Mouse (Mus musculus) forelimb bud, embryonic 11.5 days (tissue): ENCODE measurements around the gene Fam171a2.
"Not testable (repeated sequence)": the region's sequence is repeated elsewhere in the genome, so short reads cannot be mapped to it uniquely, and the experiment has no call there.

Experiments used
- DNase-seq: peaks from one replicate; pipeline ENCODE4 v3.0.0-alpha.2; 2012; ENCODE audit warnings: low read depth, low spot score

Fam171a2 gene

DNA sequence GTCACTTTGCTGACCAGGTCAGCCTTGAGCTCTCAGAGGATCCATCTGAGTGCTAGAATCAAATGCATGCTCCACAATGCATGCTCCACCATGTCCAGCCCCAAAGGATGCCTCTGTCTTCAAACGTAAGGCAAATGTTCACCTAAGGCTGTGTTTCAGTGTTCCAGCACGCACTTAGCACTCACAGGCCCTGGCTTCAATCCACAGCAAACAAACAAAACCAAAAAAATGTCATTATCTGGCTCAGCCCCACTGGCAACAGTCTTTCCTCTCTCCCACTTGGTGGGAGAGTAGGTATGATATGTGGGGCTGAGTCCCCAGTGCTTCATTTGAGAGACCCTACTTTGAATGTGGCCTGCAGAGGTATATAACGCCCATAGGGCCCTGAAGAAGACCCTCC lies 36.4 kb downstream of the Fam171a2 start:
- no peak for DNase-seq

DNA sequence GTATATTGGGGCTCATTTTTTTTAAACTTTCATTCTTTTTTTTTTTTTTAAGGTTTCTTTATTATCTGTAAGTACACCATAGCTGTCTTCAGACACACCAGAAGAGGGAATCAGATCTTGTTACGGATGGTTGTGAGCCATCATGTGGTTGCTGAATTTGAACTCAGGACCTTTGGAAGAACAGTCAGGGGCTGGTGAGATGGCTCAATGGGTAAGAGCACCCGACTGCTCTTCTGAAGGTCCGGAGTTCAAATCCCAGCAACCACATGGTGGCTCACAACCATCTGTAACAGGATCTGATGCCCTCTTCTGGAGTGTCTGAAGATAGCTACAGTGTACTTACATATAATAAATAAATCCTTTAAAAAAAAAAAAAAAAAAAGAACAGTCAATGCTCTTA lies 37.1 kb downstream of the Fam171a2 start:
- DNase-seq = not testable (repeated sequence)

DNA sequence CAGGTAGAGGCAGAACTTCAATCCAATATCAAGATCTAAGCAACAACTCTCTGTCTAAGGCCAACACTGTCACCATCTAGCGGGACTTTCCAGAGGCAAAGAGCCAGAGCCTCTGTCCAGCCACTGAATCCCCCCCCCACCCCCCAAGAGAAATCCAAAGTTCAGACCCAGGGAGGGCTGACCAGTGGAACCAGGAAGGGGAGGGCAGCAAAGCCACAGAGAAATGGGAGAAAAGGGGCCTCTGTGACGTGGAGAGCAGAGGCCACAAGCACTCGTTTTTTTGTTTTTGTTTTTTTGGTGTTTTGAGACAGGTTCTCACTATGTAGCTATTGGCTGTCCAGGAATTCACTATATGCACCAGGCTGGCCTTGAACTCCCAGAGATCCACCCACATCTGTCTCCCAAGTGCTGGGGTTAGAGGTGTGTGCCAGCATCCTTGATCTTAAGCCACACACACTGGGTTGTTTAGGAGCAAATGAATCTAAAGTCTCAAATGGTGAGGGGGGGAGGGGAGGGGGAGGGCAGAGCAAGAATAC lies 37.6 kb downstream of the Fam171a2 start:
- DNase-seq = no peak

GRCm38 (mm10) chr11:102408888-102409794 lies 38.3 kb downstream of the Fam171a2 start:
- no peak for DNase-seq

- DNase-seq = peak; percentile 99
These were observed 39.1 kb downstream of the Fam171a2 start for GRCm38 (mm10) chr11:102408344-102408876.

DNA sequence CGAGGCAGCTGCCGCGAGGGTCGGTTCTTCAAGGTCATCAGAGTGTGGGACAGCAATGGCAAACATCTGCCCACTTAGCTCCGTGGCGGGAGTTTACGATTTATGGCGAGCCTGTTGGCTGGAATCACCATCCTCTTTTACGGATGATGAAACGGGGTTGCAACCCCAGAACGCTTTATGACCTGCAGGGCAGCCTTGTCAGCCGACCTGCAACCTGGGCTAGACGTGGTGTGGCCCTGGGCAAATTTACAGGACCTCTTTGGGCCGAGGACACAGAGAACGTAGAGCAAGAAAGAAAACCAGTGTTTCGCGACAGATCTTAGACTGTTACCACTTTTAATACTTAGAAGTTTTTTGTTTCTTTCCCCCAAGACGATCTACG lies 39.7 kb downstream of the Fam171a2 start, which contains the start of gene Slc25a39:
Slc25a39 (minus strand) TSS at position 113 of the 382 bp plus-strand sequence.
- DNase-seq = no peak

DNA sequence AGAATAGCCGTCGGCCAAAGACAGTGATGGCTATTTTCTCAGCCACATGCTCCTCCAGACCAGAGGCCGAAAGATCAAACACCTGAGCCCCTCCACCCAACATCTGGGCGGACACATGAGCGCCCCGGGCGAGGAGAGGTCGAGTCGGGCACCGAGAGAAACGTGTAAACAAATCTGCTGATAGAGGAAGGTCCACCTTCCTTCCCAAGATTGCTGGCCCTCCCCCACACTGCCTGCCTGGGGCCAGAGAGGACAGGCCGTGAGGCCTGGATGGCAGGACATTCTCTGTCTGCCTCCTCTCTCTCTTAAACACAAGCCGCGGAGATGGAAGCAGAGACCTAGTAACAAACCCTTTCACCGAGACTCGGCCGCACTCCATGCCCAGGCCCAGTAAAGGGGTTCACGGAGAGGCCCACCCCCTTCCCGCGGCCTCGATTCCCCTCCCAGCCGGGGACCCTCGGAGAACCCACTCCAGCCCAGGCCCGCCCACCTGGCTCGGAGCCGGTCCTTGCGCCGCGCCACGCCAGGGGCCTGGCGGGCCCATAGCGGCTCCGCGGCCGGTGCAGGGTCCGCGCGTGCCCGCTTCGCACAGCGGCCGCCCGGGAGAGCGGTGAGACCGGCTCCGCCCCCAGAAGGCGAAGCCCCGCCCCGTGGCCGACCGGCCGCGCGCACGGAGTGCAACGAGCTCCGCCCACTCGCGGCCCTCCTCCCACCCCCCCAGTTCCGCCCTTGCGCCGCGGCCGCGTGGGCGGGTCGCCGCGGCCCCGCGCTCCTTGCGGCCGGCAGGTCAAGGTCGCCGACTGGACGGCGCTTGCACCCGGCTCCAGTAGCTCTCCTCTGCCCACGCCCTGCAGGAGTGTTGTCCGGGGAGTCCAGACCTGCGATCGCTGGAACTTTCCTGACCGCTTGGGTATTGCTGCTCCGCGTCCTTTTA lies 40.3 kb downstream of the Fam171a2 start:
- peak; percentile 88 for DNase-seq

DNA sequence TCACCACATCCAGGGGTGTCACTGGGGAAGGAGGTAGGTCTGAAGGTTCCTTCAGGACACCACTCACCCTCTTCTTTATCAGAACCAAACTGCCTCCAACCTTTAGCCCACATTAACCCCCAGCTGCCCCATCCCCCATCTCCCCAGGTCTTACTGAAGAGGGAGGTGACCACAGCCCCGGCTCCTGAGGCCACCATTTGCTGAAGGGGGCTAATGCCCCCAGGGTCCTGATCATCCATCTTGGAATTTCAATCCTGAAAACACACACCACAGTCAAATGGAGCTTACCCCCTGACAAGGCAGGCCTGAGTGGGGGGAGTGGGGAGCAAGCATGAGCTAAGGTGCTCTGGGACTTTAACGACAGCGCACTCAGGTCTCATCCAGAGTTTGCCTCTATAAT lies 41.1 kb downstream of the Fam171a2 start:
- no peak for DNase-seq

DNA sequence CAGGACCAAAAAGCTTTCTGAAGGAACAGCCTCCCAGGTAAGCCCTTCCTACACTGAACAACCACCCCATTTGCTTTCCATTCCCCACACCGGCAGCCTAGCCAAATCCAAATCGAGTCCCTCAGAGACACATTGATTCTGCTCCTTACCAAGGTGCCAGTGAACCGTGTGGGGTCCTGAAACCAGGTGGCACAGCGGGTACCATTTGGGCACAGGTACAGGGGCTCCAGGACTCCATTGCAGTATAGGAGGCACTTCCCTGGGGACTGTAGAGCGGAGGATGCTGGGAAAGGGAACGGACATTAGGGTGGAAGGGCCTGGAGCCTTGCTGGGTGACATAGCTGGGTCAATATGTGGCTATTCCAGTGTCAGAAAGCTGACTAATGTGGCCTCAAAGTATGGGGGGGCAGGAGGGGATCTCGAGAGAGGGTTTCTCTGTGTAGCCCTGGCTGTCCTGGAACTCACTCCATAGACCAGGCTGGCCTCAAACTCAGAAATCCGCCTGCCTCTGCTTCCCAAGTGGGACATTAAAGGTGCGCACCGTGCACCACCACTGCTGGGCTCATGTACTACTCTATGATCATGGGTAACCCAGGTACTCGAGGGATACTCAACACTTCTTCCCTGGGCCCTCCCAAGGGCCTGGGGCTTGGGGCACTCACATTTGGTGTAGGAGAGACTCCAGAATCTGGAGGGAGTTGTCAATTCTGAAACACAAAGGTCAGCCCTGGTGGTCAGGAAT lies 41.8 kb downstream of the Fam171a2 start:
- no peak for DNase-seq

GRCm38 (mm10) chr11:102404161-102405010 lies 43.1 kb downstream of the Fam171a2 start:
- no peak for DNase-seq

DNA sequence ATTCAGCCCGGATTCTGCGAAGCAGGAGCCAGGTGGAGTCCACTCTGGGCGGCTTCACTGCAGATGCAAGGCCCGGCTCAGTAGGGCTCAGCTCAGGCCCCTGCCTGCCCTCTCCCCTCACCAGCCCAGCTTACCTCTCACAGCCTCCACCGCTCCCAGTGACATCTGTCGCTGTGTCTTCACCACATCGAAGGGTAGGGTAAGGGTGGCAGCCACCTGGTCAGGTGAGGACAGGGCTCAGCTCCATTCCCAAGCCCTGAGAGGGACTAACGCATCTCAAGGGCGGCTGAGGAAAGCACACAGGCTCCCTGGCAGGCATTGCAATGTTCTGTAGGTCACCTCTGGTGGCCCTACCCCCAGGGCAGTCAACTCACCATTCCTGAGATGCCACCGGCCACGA lies 43.8 kb downstream of the Fam171a2 start:
- DNase-seq = no peak

GRCm38 (mm10) chr11:102401898-102402500 lies 45.5 kb downstream of the Fam171a2 start:
- no peak for DNase-seq

DNA sequence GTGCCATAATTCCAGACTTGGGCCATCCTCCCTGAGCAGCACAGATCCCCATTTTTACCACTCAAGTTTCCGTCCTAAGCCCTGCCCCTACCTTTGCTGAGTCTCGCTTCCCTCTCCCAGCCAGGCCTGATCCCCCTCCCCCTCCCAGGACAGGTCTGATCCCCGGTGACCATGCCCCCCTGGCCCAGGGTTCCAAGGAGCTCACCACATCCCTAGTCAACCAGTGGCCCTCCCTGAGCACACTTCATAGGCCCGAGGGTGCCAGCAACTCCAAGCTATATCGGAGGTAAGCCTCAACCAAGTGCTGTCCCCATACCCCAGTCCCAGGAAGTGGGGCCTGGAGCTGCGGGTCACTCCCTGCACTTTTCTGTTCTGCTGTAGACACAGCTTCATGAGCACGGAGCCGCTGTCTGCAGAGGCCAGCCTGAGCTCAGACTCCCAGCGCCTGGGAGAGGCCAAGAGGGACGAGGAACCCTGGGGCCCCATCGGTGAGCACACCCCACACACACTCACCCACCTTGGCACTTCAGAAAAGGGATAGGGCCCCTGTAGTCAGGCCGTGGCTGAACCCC lies 46.9 kb downstream of the Fam171a2 start:
- DNase-seq = no peak

- no peak for DNase-seq
These were observed 47.8 kb downstream of the Fam171a2 start for GRCm38 (mm10) chr11:102399610-102400072.

- no peak for DNase-seq
These were observed 48.4 kb downstream of the Fam171a2 start for GRCm38 (mm10) chr11:102399107-102399506.

- DNase-seq = no peak
These were observed 49.3 kb downstream of the Fam171a2 start for GRCm38 (mm10) chr11:102398007-102398825.

DNA sequence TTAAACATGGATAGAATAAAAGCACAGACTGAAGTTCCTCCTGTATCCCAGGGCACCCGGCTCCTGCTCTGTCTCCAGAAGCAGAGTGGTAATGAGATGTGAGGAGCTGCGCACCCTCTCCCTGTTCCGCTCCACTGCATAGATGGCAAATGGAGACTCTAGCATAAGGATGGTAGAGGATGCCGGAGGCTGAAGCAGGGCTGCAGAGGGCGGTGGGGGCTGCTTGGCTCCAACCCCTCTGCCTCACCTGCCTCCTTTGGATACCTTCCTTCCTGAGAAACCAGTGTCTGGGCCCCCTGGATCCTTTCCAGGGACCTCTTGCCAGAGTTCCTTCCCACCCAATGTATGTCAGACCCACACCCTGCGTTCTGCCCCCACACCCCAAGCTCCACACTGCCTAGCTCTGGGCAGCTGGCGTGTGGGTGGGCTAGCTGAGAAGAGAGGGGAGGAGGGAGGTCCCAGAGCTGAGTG lies 50.8 kb downstream of the Fam171a2 start:
- no peak for DNase-seq

DNA sequence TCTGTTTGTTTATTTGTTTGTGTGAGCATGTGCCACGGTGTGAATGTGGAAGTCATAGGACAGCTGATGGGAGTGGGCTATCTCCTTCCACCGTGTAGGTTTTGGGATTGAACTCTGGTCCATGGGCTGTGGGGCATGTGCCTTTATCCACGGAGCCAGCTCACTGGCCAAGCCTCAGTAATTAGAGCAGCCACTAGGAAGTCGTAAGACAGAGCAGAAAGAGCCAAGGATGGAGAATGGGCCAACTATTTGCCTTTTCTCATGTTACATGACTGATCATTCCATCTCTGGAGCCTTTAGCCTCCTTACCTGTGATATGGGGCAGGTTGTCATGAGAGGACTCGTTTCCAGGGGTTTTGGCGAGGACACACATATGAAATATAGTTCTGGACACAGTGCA lies 51.2 kb downstream of the Fam171a2 start:
- DNase-seq = no peak
